Mouse (Mus musculus) heart, postnatal 14 days (tissue): ENCODE results near the gene Nploc4. TPM values are rescaled to one million over a fixed set of nuclear protein-coding genes. Genes with fewer than 3 reads are reported as not detected.
A peak's percentile ranks its signal among the peaks of the same experiment; 100 is the strongest.
"Not testable (repeated sequence)": the region's sequence is repeated elsewhere in the genome, so short reads cannot be mapped to it uniquely, and the experiment has no call there.

ENCODE experiments used
- DNase-seq, 2 experiments: peaks; one replicate each; pipeline ENCODE4 v3.0.0; 2021 to 2022
- intact Hi-C: fragments of 180-260 bp; cut with DNase I; formaldehyde crosslinking; loops from one replicate; pipeline ENCODE4 v1.15.1; 2025
- total RNA-seq, 2 experiments: library from RNA; stranded (reverse); gene quantifications; 2 replicates each; pipeline ENCODE4 v1.2.3; 2021

Nploc4 gene
- total RNA-seq, 2 experiments from 2014 or later, result 54.4 to 62.7 TPM

GRCm38 (mm10) chr11:120356319-120356840 lies 81.1 kb downstream of the Nploc4 start:
- intact Hi-C loops, result no loop called here
- no peak for DNase-seq

DNA sequence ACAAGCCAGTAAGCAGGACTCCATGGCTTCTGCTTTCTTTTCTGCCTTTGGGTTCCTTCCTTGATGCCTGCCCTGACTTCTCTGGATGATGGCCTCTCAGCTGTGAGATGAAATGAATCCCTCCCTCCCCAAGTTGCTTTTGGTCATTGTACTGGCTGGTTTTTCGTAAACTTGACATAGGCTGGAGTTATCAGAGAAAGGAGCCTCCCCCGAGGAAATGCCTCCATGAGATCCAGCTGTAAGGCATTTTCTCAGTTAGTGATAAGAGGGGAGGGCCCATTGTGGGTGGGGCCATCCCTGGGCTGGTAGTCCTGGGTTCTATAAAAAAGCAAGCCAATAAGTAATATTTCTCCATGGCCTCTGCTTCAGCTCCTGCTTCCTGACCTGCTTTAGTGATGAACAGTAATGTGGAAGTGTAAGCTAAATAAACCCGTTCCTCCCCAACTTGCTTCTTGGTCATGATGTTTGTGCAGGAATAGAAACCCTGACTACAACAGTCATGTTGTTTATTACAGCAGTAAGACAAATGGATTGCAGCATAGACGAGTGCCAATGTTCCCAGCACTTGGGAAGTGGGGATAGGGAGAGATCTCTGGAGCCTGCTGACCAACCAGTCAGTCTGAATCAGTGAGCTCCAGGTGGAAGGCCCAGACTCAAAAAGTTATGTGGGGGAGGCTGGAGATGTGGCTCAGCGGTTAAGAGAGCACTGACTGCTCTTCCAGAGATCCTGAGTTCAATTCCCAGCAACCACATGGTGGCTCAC lies 82.0 kb downstream of the Nploc4 start:
- intact Hi-C loops, result loop anchor here (2.0 kb wide), 1 partner anchor 13 kb away; no protein-coding TSS in a partner anchor
- DNase-seq, result no peak

DNA sequence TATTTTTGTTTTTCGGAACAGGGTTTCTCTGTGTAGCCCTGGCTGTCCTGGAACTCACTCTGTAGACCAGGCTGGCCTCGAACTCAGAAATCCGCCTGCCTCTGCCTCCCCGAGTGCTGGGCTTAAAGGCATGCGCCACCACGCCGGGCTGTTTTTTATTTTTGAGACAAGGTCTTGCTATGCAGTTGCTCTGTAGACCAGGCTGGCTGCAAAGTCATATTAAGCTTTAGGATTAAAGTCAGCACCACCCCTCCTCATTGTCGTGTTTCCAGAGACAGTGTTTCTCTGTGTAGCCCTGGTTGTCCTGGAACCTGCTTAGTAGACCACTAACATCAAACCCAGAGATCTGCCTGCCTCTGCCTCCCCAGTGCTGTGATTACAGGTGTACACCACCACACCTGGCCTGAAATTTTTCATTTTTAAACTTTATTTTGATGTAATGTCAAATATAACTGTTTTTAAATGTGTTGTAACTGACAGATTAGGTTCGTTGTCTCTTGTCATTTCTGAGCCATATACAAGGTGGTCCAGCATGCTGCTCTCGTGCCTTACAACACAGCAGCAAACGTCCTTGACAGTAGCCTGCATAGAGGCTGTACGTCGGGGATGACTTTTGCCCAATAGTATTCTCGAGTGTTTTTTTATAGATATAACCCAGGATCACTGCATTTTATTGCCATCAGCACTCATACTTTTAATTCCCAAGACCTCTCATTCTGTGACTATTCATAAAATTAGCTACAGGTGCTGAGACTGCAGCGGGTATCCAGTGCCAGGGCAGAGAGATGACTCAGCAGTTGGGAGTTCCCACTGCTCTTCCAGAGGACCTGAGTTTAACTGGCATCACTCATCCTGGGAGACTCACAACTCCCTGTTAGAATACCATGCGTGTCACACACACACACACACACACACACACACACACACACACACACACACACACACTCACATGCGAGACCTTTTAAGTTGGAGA lies 82.9 kb downstream of the Nploc4 start:
- no peak for DNase-seq
- intact Hi-C loops, result loop anchor here (2.0 kb wide), 1 partner anchor 14 kb away; no protein-coding TSS in a partner anchor

- peak; percentile 84 to 91 for DNase-seq
- intact Hi-C loops, result loop anchor here (2.0 kb wide), 1 partner anchor 15 kb away; no protein-coding TSS in a partner anchor
Observed at GRCm38 (mm10) chr11:120353500-120354303, 83.8 kb downstream of the Nploc4 start.

GRCm38 (mm10) chr11:120352571-120353290 lies 84.8 kb downstream of the Nploc4 start:
- intact Hi-C loops, result no loop called here
- peak in 1 of 2 experiments; percentile 38 for DNase-seq

- intact Hi-C loops, DNase-seq: not testable (repeated sequence)
Observed at GRCm38 (mm10) chr11:120352093-120352350, 85.5 kb downstream of the Nploc4 start.

GRCm38 (mm10) chr11:120351250-120352092 lies 86.0 kb downstream of the Nploc4 start:
- intact Hi-C loops, result no loop called here
- DNase-seq, result peak in 1 of 2 experiments; percentile 10

GRCm38 (mm10) chr11:120350711-120351110 lies 86.8 kb downstream of the Nploc4 start:
- intact Hi-C loops, result no loop called here
- peak in 1 of 2 experiments; percentile 27 for DNase-seq

DNA sequence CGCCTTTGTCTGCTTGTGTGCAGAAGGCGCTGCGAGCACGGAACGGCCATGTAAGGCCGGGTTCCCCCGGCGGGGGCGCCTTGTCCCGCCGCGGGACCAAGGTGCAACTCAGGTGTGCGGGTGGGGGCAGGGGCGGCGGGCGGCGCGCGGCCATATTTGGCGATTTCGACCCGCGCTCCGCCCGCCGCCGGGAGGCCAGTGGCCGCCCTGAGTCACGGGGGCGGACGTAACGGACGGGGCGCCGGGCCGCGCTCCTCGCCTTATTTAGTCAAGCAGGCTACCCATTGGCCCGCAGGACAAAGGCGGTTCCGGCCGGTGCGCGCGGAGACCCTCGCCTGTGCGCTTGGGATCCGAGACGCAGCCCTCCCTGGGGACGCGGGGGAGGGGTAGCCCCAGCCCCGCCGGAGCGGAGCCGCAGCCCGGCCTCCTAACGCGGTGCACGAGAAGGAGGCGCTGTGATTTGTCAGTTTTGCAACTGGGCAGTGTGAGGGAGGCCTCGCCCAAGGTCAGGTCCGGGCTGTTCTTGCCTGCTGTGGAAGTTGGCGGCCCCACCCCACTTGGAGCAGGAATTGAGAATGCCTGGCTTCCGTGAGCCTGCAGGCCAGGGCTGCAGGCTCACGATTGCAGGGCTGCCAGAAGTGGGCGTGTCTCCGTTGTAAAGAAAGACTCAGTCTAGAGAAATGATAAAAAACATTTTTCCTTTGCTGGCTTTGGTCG lies 87.4 kb downstream of the Nploc4 start:
- intact Hi-C loops, result loop anchor here (5.0 kb wide), 1 partner anchor 163 kb away; no protein-coding TSS in a partner anchor
- peak; percentile 95 for DNase-seq

DNA sequence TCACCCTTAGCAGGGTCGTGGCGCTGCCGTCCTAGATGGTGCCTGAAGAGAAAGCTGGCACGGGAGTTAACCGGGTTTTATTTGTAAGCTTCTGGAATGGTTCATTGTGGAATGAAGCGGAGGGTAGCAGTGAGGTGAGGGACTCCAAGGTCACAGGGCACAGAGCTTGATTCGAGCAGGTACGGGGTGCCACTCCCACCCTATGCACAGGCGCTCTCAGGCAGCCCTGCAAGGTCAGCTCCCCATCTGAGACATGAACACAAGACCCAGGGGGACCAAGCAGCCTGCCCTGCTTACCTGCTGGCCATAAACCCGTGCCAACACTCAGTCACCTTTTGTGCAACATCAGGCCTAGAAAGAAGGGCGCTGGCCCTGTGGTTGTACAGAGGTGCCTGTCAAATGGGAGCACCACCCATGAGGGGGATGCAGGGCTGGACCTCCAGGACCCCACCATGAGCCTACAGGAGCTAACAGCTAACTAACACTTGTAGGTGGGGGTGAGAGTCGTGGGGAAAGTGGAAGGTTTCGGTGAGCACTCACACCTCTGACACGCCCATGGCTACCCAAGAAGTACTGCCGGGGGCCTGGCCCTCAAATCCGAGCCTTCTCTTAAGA lies 88.0 kb downstream of the Nploc4 start:
- intact Hi-C loops, result loop anchor here (5.0 kb wide), 1 partner anchor 162 kb away; no protein-coding TSS in a partner anchor
- peak; percentile 55 to 57 for DNase-seq

- intact Hi-C loops, result loop anchor here (5.0 kb wide), 1 partner anchor 162 kb away; no protein-coding TSS in a partner anchor
- DNase-seq, result peak; percentile 65 to 71
Observed at GRCm38 (mm10) chr11:120348684-120349370, 88.7 kb downstream of the Nploc4 start.

- DNase-seq, result peak; percentile 91 to 92
- intact Hi-C loops, result loop anchor here (1.0 to 5.0 kb wide), 2 partner anchors 32 to 161 kb away; no protein-coding TSS in a partner anchor
Observed at GRCm38 (mm10) chr11:120347791-120348683, 89.5 kb downstream of the Nploc4 start, which contains the start of gene Actg1. Actg1 (minus strand) TSS chr11:120348542.

DNA sequence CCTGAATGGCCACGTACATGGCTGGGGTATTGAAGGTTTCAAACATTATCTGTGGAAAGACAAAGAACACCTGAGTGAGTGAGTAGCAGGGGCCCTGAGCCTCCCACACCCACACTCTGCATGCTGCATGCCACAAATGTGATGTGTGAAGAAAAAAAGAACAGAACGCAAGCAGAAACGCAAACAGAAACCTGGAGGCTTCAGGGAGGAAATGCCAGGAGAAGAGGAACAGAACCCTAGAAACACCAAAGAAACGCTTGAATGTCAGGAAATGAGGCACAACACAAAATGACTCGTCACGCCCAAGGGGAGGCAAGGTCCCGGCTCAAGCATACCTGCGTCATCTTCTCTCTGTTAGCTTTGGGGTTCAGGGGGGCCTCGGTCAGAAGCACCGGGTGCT lies 90.2 kb downstream of the Nploc4 start:
- peak; percentile 6 to 12 for DNase-seq
- intact Hi-C loops, result loop anchor here (1.0 to 5.0 kb wide), 2 partner anchors 31 to 160 kb away; no protein-coding TSS in a partner anchor

GRCm38 (mm10) chr11:120346383-120347034 lies 91.0 kb downstream of the Nploc4 start:
- DNase-seq, result peak; percentile 4 to 6
- intact Hi-C loops, result loop anchor here (1.0 to 5.0 kb wide), 2 partner anchors 30 to 159 kb away; no protein-coding TSS in a partner anchor
